Mouse (Mus musculus) heart, embryonic 15.5 days (tissue): Measurements from ENCODE around the gene Gm13769. TPM values are rescaled to one million over a fixed set of nuclear protein-coding genes. Genes with fewer than 3 reads are reported as not detected.
"Not testable (repeated sequence)": the region's sequence is repeated elsewhere in the genome, so short reads cannot be mapped to it uniquely, and the experiment has no call there.

Source experiments
- ATAC-seq: fragments of 200-750 bp; cut with Nextera tagmentation; replicated peaks from 2 replicates; pipeline ENCODE4 v1.8.0; 2017; ENCODE audit warnings: low read depth, moderate TSS enrichment; ENCODE audit not compliant: insufficient number of reproducible peaks, insufficient read depth, low FRiP score
- H3K27ac ChIP-seq: fragments of 300-500 bp; sonication (generic); 2 replicates; pipeline ENCODE4 v1.5.1; 2015; ENCODE audit warnings: mild to moderate bottlenecking, inconsistent platforms
- H3K27me3 ChIP-seq: fragments of 300-500 bp; sonication (generic); 2 replicates; pipeline ENCODE4 v1.6.1; 2015; ENCODE audit warnings: inconsistent platforms
- H3K36me3 ChIP-seq: fragments of 300-500 bp; sonication (generic); 2 replicates; pipeline ENCODE4 v1.6.1; 2015; ENCODE audit warnings: mild to moderate bottlenecking, inconsistent platforms
- H3K4me1 ChIP-seq: fragments of 300-500 bp; sonication (generic); replicated peaks from 2 replicates; pipeline ENCODE4 v1.6.1; 2015; ENCODE audit warnings: inconsistent platforms
- H3K4me2 ChIP-seq: fragments of 300-500 bp; sonication (generic); 2 replicates; pipeline ENCODE4 v1.6.1; 2015; ENCODE audit warnings: inconsistent platforms, mild to moderate bottlenecking, moderate library complexity
- H3K4me3 ChIP-seq: fragments of 300-500 bp; sonication (generic); 2 replicates; pipeline ENCODE4 v1.5.1; 2015; ENCODE audit warnings: mild to moderate bottlenecking, inconsistent platforms
- H3K9ac ChIP-seq: fragments of 300-500 bp; sonication (generic); 2 replicates; pipeline ENCODE4 v1.6.1; 2015; ENCODE audit warnings: mild to moderate bottlenecking, inconsistent platforms
- H3K9me3 ChIP-seq: fragments of 300-500 bp; sonication (generic); replicated peaks from 2 replicates; pipeline ENCODE4 v1.6.1; 2016; ENCODE audit warnings: inconsistent platforms
- WGBS: fragments of 180-500 bp; shearing (Covaris S2); methylation state at CpG from one replicate; pipeline ENCODE4 v1.1.7; 2015; ENCODE audit warnings: mixed read lengths; 5-methylcytosine and 5-hydroxymethylcytosine counted together
- polyA plus RNA-seq: library from polyadenylated mRNA; unstranded; fragments of >200 nt; fragmentation: Nextera tagmentation; extraction: Ambion mirVana; gene quantifications from 2 replicates; pipeline ENCODE4 v1.2.1, GENCODE M21; 2015

Gene Gm13769
- polyA plus RNA-seq = 0.05 TPM in 1 of 2 replicates, not detected in the other

GRCm38 (mm10) chr2:90321900-90322299 is at the start of gene Gm13769:
Gene Gm13769, plus strand, starts transcription at chr2:90322200.
- H3K4me3 ChIP-seq, H3K4me1 ChIP-seq, H3K4me2 ChIP-seq, H3K9me3 ChIP-seq, H3K36me3 ChIP-seq, H3K9ac ChIP-seq, H3K27me3 ChIP-seq, H3K27ac ChIP-seq, ATAC-seq: not testable (repeated sequence)
- WGBS = no CpG with 5 or more reads among the region's 6 CpGs

- Histone ChIP-seq H3K4me2 (no peak within 1 kb of the TSS), H3K4me1 (no peaks in the 10 kb centered on the region), H3K9ac (no peak within 1 kb of the TSS), H3K4me3 (no peak within 1 kb of the TSS), H3K27ac (no peak within 1 kb of the TSS), H3K9me3 (no peaks in the 10 kb centered on the region), H3K36me3 (no peaks in the 10 kb centered on the region), H3K27me3 (no peaks in the 10 kb centered on the region)
- WGBS = 86% methylated on average over 6 of the region's 6 CpGs
- ATAC-seq = no peak
These were observed 29.3 kb upstream of the Gm13769 start, which contains the start of gene Olfr1272 for GRCm38 (mm10) chr2:90292741-90293140. Gene Olfr1272, minus strand, starts transcription at chr2:90292841.

- H3K4me1 ChIP-seq, H3K27ac ChIP-seq, H3K9ac ChIP-seq, H3K27me3 ChIP-seq, H3K4me2 ChIP-seq, ATAC-seq, H3K36me3 ChIP-seq, H3K4me3 ChIP-seq, H3K9me3 ChIP-seq: not testable (repeated sequence)
- WGBS = no CpG with 5 or more reads among the region's 4 CpGs
These were observed 24.7 kb downstream of the Gm13769 start for GRCm38 (mm10) chr2:90346694-90347093.

- not testable (repeated sequence) for H3K36me3 ChIP-seq, H3K4me1 ChIP-seq, H3K27ac ChIP-seq, ATAC-seq, H3K27me3 ChIP-seq, H3K4me2 ChIP-seq, H3K9me3 ChIP-seq, H3K4me3 ChIP-seq, H3K9ac ChIP-seq
- no CpG with 5 or more reads among the region's 6 CpGs for whole genome bisulfite sequencing
These were observed 29.0 kb downstream of the Gm13769 start for GRCm38 (mm10) chr2:90351047-90351446.

- not testable (repeated sequence) for ATAC-seq, H3K27ac ChIP-seq, H3K9me3 ChIP-seq, H3K4me2 ChIP-seq, H3K4me3 ChIP-seq, H3K4me1 ChIP-seq, H3K9ac ChIP-seq, H3K36me3 ChIP-seq, H3K27me3 ChIP-seq
- no CpG with 5 or more reads among the region's 3 CpGs for WGBS
These were observed 29.5 kb downstream of the Gm13769 start for GRCm38 (mm10) chr2:90351540-90351939.

GRCm38 (mm10) chr2:90359229-90359628 is 37.2 kb downstream of the Gm13769 start:
- no CpG with 5 or more reads among the region's 5 CpGs for WGBS
- not testable (repeated sequence) for H3K4me3 ChIP-seq, H3K9ac ChIP-seq, H3K4me1 ChIP-seq, H3K27ac ChIP-seq, H3K4me2 ChIP-seq, H3K9me3 ChIP-seq, H3K27me3 ChIP-seq, H3K36me3 ChIP-seq, ATAC-seq

- WGBS = no CpG with 5 or more reads among the region's 4 CpGs
- not testable (repeated sequence) for H3K9ac ChIP-seq, ATAC-seq, H3K4me1 ChIP-seq, H3K4me2 ChIP-seq, H3K36me3 ChIP-seq, H3K27me3 ChIP-seq, H3K4me3 ChIP-seq, H3K9me3 ChIP-seq, H3K27ac ChIP-seq
These were observed 38.2 kb downstream of the Gm13769 start for GRCm38 (mm10) chr2:90360199-90360598.

Other genes starting within 250 kb of the Gm13769 start
- gene Olfr1269, start 200.8 kb upstream of the Gm13769 start, polyA plus RNA-seq = not detected in 2 replicates
- not detected in 2 replicates for gene Olfr32, start 179.9 kb upstream of the Gm13769 start, polyA plus RNA-seq
- gene Olfr1270, start 169.1 kb upstream of the Gm13769 start, polyA plus RNA-seq = not detected in 2 replicates
- not detected in 2 replicates for gene Olfr1506, start 97.7 kb upstream of the Gm13769 start, polyA plus RNA-seq
- not detected in 2 replicates for gene Olfr142, start 64.6 kb upstream of the Gm13769 start, polyA plus RNA-seq
- not detected in 2 replicates for gene Olfr1271, start 51.2 kb upstream of the Gm13769 start, polyA plus RNA-seq
- not detected in 2 replicates for gene Olfr1272, start 29.4 kb upstream of the Gm13769 start, polyA plus RNA-seq
- not detected in 2 replicates for gene Olfr1274-ps, start 76.5 kb downstream of the Gm13769 start, polyA plus RNA-seq